Mouse (Mus musculus): Measurements from ENCODE around the gene Asns.
"Not testable (repeated sequence)": the region's sequence is repeated elsewhere in the genome, so short reads cannot be mapped to it uniquely, and the experiment has no call there.

The Asns gene

GRCm38 (mm10) chr6:7676194-7676901 lies 16.7 kb downstream of the Asns start:
- DNase-seq (ENCODE audit: low read depth, low spot score) = no peak

DNA sequence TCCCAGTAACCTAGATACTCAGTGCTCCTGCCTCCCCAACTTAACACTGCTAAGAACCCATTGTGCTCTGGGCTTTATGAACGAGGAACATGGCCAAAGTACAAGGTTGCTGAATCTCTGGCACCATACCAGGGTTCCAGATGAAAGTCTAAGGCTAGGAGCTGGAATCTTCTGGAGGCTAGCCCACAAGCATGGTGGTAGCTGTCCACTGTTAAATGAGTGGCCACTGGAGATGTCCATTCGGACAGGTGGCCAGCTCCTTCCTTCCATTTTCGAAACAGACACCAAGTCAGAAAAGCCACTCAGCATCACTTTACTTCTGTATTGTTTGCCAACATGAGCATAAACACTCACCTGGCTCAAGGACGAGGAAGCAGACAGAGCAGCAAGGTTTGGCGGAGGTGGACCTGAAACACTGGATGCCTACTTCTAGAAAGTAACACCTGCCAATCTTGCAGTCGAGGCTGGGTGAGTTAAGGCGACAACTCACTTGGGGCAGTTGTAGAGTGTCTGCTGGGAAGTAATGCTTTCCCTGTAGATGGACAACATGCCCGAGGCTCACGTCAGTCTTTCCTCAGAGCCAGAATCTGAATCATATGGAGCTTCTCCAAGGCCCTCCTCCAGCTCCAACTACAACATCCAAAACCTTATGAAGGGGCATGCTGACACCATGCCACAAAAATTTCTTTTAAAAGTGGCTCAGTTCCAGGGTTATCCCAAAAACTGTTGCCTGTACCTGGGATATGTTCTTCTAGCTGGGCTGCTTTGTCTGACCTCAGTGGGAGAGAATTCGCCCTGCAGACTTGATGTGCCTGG lies 20.4 kb downstream of the Asns start:
- no peak for DNase-seq (ENCODE audit: low read depth, low spot score)

DNA sequence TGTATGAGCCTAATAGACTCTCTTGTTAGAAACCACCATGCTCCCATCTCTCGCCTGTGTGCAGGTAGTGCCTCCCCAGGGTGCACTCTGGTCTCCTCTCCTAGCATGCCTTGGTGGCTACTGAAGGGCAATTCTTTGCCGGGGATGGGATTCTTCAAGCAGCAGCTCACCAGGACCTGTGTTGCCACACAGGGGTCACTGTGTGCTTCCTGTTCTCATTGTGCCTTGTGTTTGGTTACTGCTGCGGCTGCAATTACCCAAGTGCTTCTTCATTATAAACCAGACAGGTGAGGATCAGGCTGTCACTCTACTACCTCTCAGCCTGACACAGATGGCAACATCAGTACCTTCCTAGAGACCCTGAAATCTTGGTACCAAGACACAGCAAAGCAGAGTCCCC lies 21.6 kb downstream of the Asns start:
- no peak for DNase-seq (ENCODE audit: low read depth, low spot score)

- DNase-seq (ENCODE audit: low read depth, low spot score) = no peak
Measured at GRCm38 (mm10) chr6:7670588-7670987, 22.5 kb downstream of the Asns start.

DNA sequence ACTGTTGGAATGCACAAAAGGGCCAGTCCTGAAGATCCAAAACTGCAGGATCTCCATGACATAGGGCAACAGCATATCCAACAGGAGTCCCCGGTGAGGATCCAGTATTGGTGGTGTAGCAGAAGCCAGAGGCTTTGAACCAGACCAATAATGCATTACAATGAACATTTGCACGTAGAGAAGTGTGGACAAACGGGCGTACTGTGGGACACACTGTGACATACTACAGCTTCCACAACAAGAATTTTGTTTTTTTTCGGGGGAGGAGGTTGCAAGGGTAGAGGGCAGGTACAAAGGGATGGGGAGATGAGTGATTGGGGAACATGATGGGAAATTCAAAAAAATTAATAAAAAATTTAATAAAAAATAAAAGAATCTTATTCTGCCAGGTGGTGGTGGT lies 23.3 kb downstream of the Asns start:
- no peak for DNase-seq (ENCODE audit: low read depth, low spot score)

DNA sequence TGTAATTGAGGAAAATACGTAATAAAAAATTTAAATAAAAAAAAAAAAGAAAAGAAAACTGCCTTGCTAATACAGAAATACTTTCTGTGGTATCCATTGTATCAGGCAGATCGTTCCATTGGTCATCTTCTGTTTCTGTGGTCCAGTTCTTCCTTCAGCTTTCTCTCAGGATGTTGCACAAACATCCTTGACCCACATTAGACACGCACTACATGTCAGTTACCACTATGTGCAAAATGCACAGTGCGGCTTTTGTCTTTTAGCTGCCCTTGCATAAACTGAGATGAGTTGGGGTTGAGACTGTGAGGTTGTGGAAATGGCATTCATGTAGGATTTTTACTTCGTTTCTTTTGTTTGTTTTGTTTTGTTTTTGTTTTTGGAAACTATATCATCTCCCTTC lies 24.7 kb downstream of the Asns start:
- no peak for DNase-seq (ENCODE audit: low read depth, low spot score)

GRCm38 (mm10) chr6:7665902-7666301 lies 27.2 kb downstream of the Asns start:
- not testable (repeated sequence) for DNase-seq (ENCODE audit: low read depth, low spot score)

DNA sequence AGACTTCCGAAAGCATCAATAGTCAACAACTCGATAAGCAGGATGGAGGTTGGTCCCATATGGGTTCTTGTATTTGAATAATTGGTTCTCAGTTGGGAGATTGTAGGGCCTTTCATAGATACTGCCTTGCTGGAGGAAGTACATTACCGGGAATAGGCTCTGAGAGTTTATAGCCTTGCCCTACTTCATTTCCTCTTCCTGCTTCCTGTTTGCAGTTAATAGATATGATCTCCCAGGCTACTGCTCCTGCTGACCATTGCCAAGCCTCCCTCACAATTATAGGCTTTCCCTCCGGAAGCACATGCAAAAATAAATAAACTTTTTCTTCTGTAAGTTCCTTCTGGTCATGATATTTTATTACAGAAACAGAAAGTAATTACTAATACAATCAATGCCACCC lies 31.6 kb downstream of the Asns start:
- DNase-seq (ENCODE audit: low read depth, low spot score) = no peak

- peak; percentile 24 for DNase-seq (ENCODE audit: low read depth, low spot score)
Measured at GRCm38 (mm10) chr6:7660377-7661080, 32.5 kb downstream of the Asns start.

DNA sequence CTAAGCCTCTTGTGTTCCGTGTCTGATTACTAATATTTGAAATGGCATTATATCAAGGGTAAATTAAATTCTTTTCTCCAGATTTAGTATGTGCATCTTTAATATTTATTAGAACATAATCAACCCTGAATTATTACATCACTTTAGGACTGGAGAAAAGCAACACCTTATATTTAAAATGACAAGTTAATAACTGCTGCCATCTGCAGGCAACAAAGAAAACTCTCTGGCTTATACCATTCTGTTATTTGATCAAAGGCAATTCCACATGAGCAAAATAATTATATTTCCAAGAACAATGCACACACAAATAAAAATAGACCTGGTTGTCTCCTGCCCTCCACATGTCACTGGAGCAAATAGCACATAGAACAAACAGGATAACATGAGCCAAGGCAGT lies 36.5 kb downstream of the Asns start:
- DNase-seq (ENCODE audit: low read depth, low spot score) = no peak

- DNase-seq (ENCODE audit: low read depth, low spot score) = no peak
Measured at GRCm38 (mm10) chr6:7648458-7648857, 44.6 kb downstream of the Asns start.

Measured in retina, postnatal 7 days (tissue).